Mouse (Mus musculus) midbrain, embryonic 15.5 days (tissue): ENCODE data around the gene Lmo7. TPM values are rescaled to one million over a fixed set of nuclear protein-coding genes. Genes with fewer than 3 reads are reported as not detected.

Experiments
- ATAC-seq: fragments of 200-750 bp; cut with Nextera tagmentation; replicated peaks from 2 replicates; pipeline ENCODE4 v1.8.0; 2017; ENCODE audit warnings: moderate TSS enrichment
- H3K27ac ChIP-seq: fragments of 300-500 bp; sonication (generic); 2 replicates; pipeline ENCODE4 v1.5.1; 2015; ENCODE audit warnings: mild to moderate bottlenecking, inconsistent platforms
- H3K27me3 ChIP-seq: fragments of 300-500 bp; sonication (generic); replicated peaks from 2 replicates; pipeline ENCODE4 v1.6.1; 2015; ENCODE audit warnings: inconsistent platforms
- H3K36me3 ChIP-seq: fragments of 300-500 bp; sonication (generic); replicated peaks from 2 replicates; pipeline ENCODE4 v1.6.1; 2015; ENCODE audit warnings: inconsistent platforms
- H3K4me1 ChIP-seq: fragments of 300-500 bp; sonication (generic); 2 replicates; pipeline ENCODE4 v1.6.1; 2015; ENCODE audit warnings: inconsistent platforms
- H3K4me2 ChIP-seq: fragments of 300-500 bp; sonication (generic); 2 replicates; pipeline ENCODE4 v1.6.1; 2015; ENCODE audit warnings: inconsistent platforms, mild to moderate bottlenecking, moderate library complexity
- H3K4me3 ChIP-seq: fragments of 300-500 bp; sonication (generic); 2 replicates; pipeline ENCODE4 v1.5.1; 2015; ENCODE audit warnings: mild to moderate bottlenecking, inconsistent platforms
- H3K9ac ChIP-seq: fragments of 300-500 bp; sonication (generic); 2 replicates; pipeline ENCODE4 v1.6.1; 2015; ENCODE audit warnings: mild to moderate bottlenecking, inconsistent platforms
- H3K9me3 ChIP-seq: fragments of 300-500 bp; sonication (generic); 2 replicates; pipeline ENCODE4 v1.6.1; 2016; ENCODE audit warnings: inconsistent platforms
- WGBS: fragments of 180-500 bp; shearing (Covaris S2); methylation state at CpG from one replicate; pipeline ENCODE4 v1.1.7; 2015; ENCODE audit warnings: mixed read lengths; 5-methylcytosine and 5-hydroxymethylcytosine counted together
- polyA plus RNA-seq: library from polyadenylated mRNA; unstranded; fragments of >200 nt; fragmentation: Nextera tagmentation; extraction: Ambion mirVana; gene quantifications from 2 replicates; pipeline ENCODE4 v1.2.1, GENCODE M21; 2015

Lmo7 gene
- polyA plus RNA-seq, 1 experiment from 2014 or later: 2.3 TPM

- no peaks in the 10 kb centered on the region for H3K27me3 ChIP-seq
- no peaks in the 10 kb centered on the region for H3K4me1 ChIP-seq
- H3K36me3 ChIP-seq: no peaks in the 10 kb centered on the region
- ATAC-seq: no peak
- H3K27ac ChIP-seq: no peak overlapping the region
- H3K9ac ChIP-seq: no peak overlapping the region
- no peaks in the 10 kb centered on the region for H3K9me3 ChIP-seq
- no peak overlapping the region for H3K4me2 ChIP-seq
- H3K4me3 ChIP-seq: no peak overlapping the region
- 84% methylated on average over 17 of the region's 17 CpGs for WGBS
Measured at GRCm38 (mm10) chr14:101843443-101843842, 113.7 kb downstream of the Lmo7 start.

DNA sequence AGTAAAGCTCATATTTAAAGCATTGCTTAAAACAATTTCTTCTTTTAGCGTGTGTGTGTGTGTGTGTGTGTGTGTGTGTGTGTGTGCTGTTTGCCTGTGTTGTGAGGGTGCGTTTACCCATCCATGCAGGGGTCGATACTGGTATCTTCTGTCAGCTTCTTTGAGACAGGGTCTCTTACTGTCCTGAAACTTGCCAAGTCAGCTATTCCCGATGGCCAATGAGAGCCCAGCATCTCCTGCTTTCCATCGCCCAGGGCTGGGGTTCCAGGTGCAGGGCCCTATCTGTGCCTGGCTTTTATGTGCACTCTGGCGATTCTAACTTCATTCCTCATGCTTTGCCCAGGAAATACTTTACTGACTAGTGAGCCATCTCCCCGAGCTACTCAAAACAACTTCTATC, 114.7 kb downstream of the Lmo7 start:
- H3K4me3 ChIP-seq: no peak overlapping the region
- no peaks in the 10 kb centered on the region for H3K36me3 ChIP-seq
- no peak overlapping the region for H3K27ac ChIP-seq
- WGBS: 78% methylated on average over 7 of the region's 7 CpGs
- no peaks in the 10 kb centered on the region for H3K27me3 ChIP-seq
- no peak for ATAC-seq
- H3K4me2 ChIP-seq: no peak overlapping the region
- H3K4me1 ChIP-seq: no peaks in the 10 kb centered on the region
- no peaks in the 10 kb centered on the region for H3K9me3 ChIP-seq
- no peak overlapping the region for H3K9ac ChIP-seq

DNA sequence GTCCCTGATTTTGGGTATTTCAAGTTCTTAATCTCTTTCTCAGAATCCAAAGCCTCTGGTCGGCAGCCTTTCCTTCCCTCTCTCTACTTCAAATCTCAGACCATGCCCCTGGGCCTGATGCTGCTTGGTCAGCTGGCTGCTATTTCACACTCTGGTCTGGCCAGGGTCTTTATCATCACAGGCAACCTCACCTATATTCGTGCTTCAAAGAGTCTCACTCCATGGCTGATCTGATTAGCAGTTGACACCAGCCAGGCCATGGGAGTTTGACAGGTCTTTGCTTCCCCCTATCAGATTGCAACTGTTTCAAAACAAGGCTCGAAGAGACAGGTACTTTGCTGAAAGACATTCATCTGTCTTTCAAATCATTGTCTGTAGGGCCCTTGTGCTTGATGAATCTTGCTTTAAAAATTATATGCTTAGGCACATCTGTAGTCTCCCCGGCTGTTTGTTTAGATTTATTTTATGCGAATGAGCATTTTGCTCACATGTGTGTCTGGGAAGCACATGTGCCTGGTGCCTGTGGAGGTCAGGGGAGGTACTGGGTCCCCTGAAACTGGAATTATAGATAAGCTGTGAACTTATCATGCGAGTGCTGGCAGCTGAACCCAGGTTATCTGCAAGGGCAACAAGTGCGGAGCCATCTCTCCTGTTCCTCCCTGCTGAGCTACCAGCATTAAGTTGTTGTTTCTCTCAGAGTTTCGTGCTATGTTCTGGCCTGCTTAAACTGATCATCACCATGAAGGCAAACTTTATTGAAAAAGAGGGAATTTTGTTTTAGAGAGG, 116.5 kb downstream of the Lmo7 start:
- no peaks in the 10 kb centered on the region for H3K4me1 ChIP-seq
- H3K4me3 ChIP-seq: no peak overlapping the region
- no peak overlapping the region for H3K9ac ChIP-seq
- no peak for ATAC-seq
- WGBS: 76% methylated on average over 8 of the region's 8 CpGs
- H3K36me3 ChIP-seq: no peaks in the 10 kb centered on the region
- no peak overlapping the region for H3K4me2 ChIP-seq
- no peaks in the 10 kb centered on the region for H3K27me3 ChIP-seq
- H3K27ac ChIP-seq: no peak overlapping the region
- no peaks in the 10 kb centered on the region for H3K9me3 ChIP-seq

DNA sequence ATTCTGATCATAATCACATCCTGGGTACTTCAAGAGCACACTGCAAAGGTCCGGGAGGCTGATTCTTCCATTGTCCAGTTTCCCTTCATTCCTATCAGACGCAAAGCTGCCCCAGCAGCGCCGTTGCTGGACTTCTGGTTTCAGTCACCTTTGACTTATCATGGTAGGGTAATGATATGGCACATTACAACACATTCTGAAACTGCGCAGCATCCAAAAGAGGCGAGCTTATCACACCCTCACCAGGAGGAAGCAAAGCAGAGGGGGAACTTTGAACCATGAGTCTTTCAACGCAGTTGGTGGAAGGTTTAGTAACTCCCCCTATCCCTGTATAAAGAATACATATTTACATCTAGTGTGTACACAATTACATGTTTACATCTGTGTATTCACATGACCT, 117.8 kb downstream of the Lmo7 start:
- H3K4me2 ChIP-seq: no peak overlapping the region
- H3K27me3 ChIP-seq: no peaks in the 10 kb centered on the region
- WGBS: 88% methylated on average over 7 of the region's 7 CpGs
- H3K4me3 ChIP-seq: no peak overlapping the region
- no peaks in the 10 kb centered on the region for H3K4me1 ChIP-seq
- no peaks in the 10 kb centered on the region for H3K36me3 ChIP-seq
- no peak overlapping the region for H3K27ac ChIP-seq
- ATAC-seq: no peak
- H3K9ac ChIP-seq: no peak overlapping the region
- no peaks in the 10 kb centered on the region for H3K9me3 ChIP-seq

DNA sequence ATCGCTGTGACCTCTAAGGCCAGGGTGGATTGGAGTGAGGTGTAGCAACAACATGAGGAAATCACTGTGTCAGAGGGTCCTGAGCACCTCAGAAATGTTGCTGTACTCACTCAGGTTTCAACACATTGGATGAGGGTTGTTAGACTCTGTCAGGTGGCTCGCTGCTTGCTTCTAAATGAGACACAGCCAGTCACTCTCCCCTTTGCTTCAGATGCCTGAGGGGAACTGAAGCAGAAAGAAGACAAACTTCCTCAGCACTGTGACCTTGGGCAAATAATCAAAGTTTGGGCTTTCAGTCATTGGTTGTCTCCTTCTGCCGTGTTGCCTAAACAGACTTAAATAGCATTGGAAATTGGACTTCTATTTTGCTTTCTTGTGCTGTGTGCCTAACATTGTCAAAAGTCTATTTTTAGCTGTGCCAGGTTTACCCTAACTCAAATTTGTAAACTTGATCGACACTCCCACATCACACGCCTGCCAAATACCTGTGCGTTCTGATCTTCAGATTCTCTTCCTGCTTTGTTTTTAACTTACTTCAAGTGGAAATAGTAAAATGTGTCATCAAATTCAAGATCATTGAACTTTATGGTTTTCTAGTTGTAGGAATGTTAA, 122.9 kb downstream of the Lmo7 start:
- no peaks in the 10 kb centered on the region for H3K4me1 ChIP-seq
- H3K4me2 ChIP-seq: no peak overlapping the region
- H3K4me3 ChIP-seq: no peak overlapping the region
- H3K27ac ChIP-seq: no peak overlapping the region
- no peaks in the 10 kb centered on the region for H3K27me3 ChIP-seq
- no peak overlapping the region for H3K9ac ChIP-seq
- WGBS: 85% methylated on average over 6 of the region's 6 CpGs
- no peak for ATAC-seq
- H3K36me3 ChIP-seq: no peaks in the 10 kb centered on the region
- no peaks in the 10 kb centered on the region for H3K9me3 ChIP-seq

- no peak overlapping the region for H3K4me3 ChIP-seq
- no peak overlapping the region for H3K9ac ChIP-seq
- no peaks in the 10 kb centered on the region for H3K36me3 ChIP-seq
- no peaks in the 10 kb centered on the region for H3K27me3 ChIP-seq
- no peaks in the 10 kb centered on the region for H3K4me1 ChIP-seq
- H3K9me3 ChIP-seq: no peaks in the 10 kb centered on the region
- H3K27ac ChIP-seq: no peak overlapping the region
- no peak overlapping the region for H3K4me2 ChIP-seq
- WGBS: 88% methylated on average over 1 of the region's 1 CpGs
- no peak for ATAC-seq
Measured at GRCm38 (mm10) chr14:101853207-101853606, 123.5 kb downstream of the Lmo7 start.

GRCm38 (mm10) chr14:101853722-101854121, 124.0 kb downstream of the Lmo7 start:
- H3K27ac ChIP-seq: no peak overlapping the region
- 73% methylated on average over 4 of the region's 4 CpGs for WGBS

DNA sequence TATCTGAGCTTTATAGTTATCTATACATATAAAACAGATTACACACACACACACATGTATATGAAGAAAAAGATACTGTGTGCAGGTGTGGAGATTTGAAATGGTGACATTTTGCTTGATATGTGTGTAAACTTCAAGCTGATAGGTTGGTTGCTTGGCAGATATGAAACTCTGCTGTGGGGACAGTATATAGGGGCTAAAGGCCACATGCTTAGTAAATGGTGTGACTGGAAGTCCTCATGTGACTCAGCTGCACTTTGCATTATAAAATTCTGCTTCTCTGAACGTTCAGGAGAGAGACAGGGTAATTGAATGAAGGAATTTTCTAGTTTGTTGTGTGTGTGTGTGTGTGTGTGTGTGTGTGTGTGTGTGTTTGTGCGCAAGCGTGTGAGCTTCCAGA, 124.5 kb downstream of the Lmo7 start:
- no peak for ATAC-seq
- Histone ChIP-seq H3K4me2 (no peak overlapping the region), H3K27ac (no peak overlapping the region), H3K9me3 (no peaks in the 10 kb centered on the region), H3K27me3 (no peaks in the 10 kb centered on the region), H3K9ac (no peak overlapping the region), H3K36me3 (no peaks in the 10 kb centered on the region), H3K4me3 (no peak overlapping the region), H3K4me1 (no peaks in the 10 kb centered on the region)
- WGBS: 86% methylated on average over 3 of the region's 3 CpGs

More at GRCm38 (mm10) chr14:101853722-101854121, 124.0 kb downstream of the Lmo7 start:
- H3K4me3 ChIP-seq: no peak overlapping the region
- H3K36me3 ChIP-seq: no peaks in the 10 kb centered on the region
- H3K27me3 ChIP-seq: no peaks in the 10 kb centered on the region
- H3K4me2 ChIP-seq: no peak overlapping the region
- no peaks in the 10 kb centered on the region for H3K9me3 ChIP-seq
- no peak for ATAC-seq
- no peak overlapping the region for H3K9ac ChIP-seq
- H3K4me1 ChIP-seq: no peaks in the 10 kb centered on the region

GRCm38 (mm10) chr14:101859305-101859886, 129.6 kb downstream of the Lmo7 start:
- H3K4me2 ChIP-seq: no peak overlapping the region
- no peaks in the 10 kb centered on the region for H3K4me1 ChIP-seq
- H3K27me3 ChIP-seq: no peaks in the 10 kb centered on the region
- H3K27ac ChIP-seq: no peak overlapping the region
- no peaks in the 10 kb centered on the region for H3K36me3 ChIP-seq
- no peak for ATAC-seq
- WGBS: 37% methylated on average over 8 of the region's 8 CpGs
- no peaks in the 10 kb centered on the region for H3K9me3 ChIP-seq
- no peak overlapping the region for H3K4me3 ChIP-seq
- H3K9ac ChIP-seq: no peak overlapping the region

GRCm38 (mm10) chr14:101862088-101862487, 132.3 kb downstream of the Lmo7 start:
- Histone ChIP-seq H3K4me3 (no peak overlapping the region), H3K4me1 (no peaks in the 10 kb centered on the region), H3K36me3 (no peaks in the 10 kb centered on the region), H3K4me2 (no peak overlapping the region), H3K27me3 (no peaks in the 10 kb centered on the region), H3K27ac (no peak overlapping the region), H3K9ac (no peak overlapping the region), H3K9me3 (no peaks in the 10 kb centered on the region)
- 70% methylated on average over 3 of the region's 3 CpGs for WGBS
- ATAC-seq: no peak

DNA sequence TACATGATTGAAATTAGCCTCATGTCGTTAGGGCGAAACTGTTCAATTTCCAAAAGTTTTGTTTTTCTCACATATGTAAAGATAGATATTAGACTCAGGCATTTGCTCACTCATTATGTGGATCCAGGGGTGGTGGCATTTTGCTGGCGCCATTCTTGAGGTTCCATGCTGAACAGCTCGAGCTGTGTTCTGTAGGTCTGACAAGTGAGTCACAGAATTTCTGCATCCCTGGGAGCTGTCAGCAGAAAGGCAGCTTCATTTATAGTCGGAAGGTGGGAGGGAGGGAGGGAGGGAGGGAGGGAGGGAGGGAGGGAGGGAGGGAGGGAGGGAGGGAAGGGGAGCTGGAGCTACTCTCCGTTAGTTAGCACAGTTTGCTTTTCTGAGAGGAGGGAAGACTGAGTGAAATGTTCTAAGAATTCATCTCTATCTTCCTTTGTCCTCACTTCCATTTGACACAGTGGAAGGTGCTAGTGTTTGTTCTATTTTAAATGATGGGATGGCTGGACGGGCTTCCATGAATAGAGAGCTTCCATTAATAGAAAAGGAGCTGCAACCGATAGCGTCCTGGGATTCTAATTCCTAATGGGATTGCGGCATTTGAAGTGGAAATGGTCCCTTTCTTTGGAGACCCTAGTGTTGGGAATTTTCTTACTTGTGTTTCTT, 137.4 kb downstream of the Lmo7 start:
- Histone ChIP-seq H3K36me3 (no peaks in the 10 kb centered on the region), H3K4me1 (no peaks in the 10 kb centered on the region), H3K4me3 (no peak overlapping the region), H3K9me3 (no peaks in the 10 kb centered on the region), H3K9ac (no peak overlapping the region), H3K4me2 (no peak overlapping the region), H3K27me3 (no peaks in the 10 kb centered on the region), H3K27ac (no peak overlapping the region)
- 45% methylated on average over 10 of the region's 10 CpGs for WGBS
- ATAC-seq: no peak

DNA sequence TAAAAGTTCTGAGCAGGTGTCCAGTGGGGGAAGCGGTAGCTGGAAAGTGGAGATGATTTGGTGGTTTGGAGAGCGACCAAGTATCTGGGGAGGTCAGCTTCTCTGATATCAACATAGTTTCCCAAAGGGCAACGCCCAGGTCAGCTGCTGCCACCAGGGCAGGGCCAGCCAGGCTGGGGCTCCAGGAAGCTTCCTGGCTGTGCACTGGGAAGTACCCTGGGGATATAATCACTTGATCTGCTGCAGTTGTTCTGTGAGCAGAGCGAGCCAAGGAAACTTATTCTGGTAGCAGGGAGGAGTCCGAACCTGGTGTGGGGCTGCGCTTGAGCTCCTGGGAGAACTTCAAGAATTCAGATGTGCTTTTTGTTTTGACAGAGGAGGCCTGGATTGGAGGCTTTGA, 139.4 kb downstream of the Lmo7 start:
- ATAC-seq: no peak
- Histone ChIP-seq H3K36me3 (no peaks in the 10 kb centered on the region), H3K27me3 (no peaks in the 10 kb centered on the region), H3K4me2 (no peak overlapping the region), H3K27ac (no peak overlapping the region), H3K9ac (no peak overlapping the region), H3K9me3 (no peaks in the 10 kb centered on the region), H3K4me3 (no peak overlapping the region), H3K4me1 (no peaks in the 10 kb centered on the region)
- 76% methylated on average over 6 of the region's 6 CpGs for WGBS
